Mouse (Mus musculus): ENCODE measurements around the gene Oip5.

Gene Oip5

GRCm38 (mm10) chr2:119587383-119587782 lies 30.9 kb downstream of the Oip5 start:
- DNase-seq (ENCODE audit: low spot score), result peak; percentile 34

GRCm38 (mm10) chr2:119584282-119584681 lies 34.0 kb downstream of the Oip5 start:
- no peak for DNase-seq (ENCODE audit: low spot score)

- no peak for DNase-seq (ENCODE audit: low spot score)
Measured at GRCm38 (mm10) chr2:119583439-119583838, 34.8 kb downstream of the Oip5 start.

GRCm38 (mm10) chr2:119581571-119581970 lies 36.7 kb downstream of the Oip5 start:
- DNase-seq (ENCODE audit: low spot score), result no peak

- DNase-seq (ENCODE audit: low spot score), result no peak
Measured at GRCm38 (mm10) chr2:119572471-119572870, 45.8 kb downstream of the Oip5 start.

GRCm38 (mm10) chr2:119566182-119566855 lies 52.0 kb downstream of the Oip5 start:
- no peak for DNase-seq (ENCODE audit: low spot score)

- DNase-seq (ENCODE audit: low spot score), result no peak
Measured at GRCm38 (mm10) chr2:119565284-119565683, 53.0 kb downstream of the Oip5 start.

- DNase-seq (ENCODE audit: low spot score), result no peak
Measured at GRCm38 (mm10) chr2:119561794-119562193, 56.5 kb downstream of the Oip5 start.
